Mouse (Mus musculus) ZHBTc4 (cell line): ENCODE results near the gene Ush1c.
"Not testable (repeated sequence)": the region's sequence is repeated elsewhere in the genome, so short reads cannot be mapped to it uniquely, and the experiment has no call there.

Source experiments
- DNase-seq: peaks from one replicate; pipeline ENCODE4 v3.0.0-alpha.2; 2011; ENCODE audit warnings: low read depth, low spot score

Gene Ush1c

GRCm38 (mm10) chr7:46204775-46205174 is 33.5 kb downstream of the Ush1c start:
- no peak for DNase-seq

- DNase-seq = peak; percentile 36
Measured at GRCm38 (mm10) chr7:46204046-46204471, 34.2 kb downstream of the Ush1c start.

GRCm38 (mm10) chr7:46201649-46202048 is 36.7 kb downstream of the Ush1c start:
- peak; percentile 25 for DNase-seq

GRCm38 (mm10) chr7:46200021-46200420 is 38.3 kb downstream of the Ush1c start:
- no peak for DNase-seq

- no peak for DNase-seq
Measured at GRCm38 (mm10) chr7:46195356-46195755, 42.9 kb downstream of the Ush1c start.

GRCm38 (mm10) chr7:46184232-46184631 is 54.1 kb downstream of the Ush1c start:
- DNase-seq = no peak

- DNase-seq = peak; percentile 61
Measured at GRCm38 (mm10) chr7:46181590-46181989, 56.7 kb downstream of the Ush1c start.

- peak; percentile 37 for DNase-seq
Measured at GRCm38 (mm10) chr7:46179431-46180275, 58.6 kb downstream of the Ush1c start, which contains the start of gene Abcc8. Abcc8 (minus strand) TSS chr7:46180033.

GRCm38 (mm10) chr7:46168980-46169379 is 69.3 kb downstream of the Ush1c start:
- DNase-seq = not testable (repeated sequence)

- DNase-seq = no peak
Measured at GRCm38 (mm10) chr7:46168402-46168801, 69.9 kb downstream of the Ush1c start.

GRCm38 (mm10) chr7:46167901-46168300 is 70.4 kb downstream of the Ush1c start:
- no peak for DNase-seq

GRCm38 (mm10) chr7:46165876-46166275 is 72.4 kb downstream of the Ush1c start:
- no peak for DNase-seq

GRCm38 (mm10) chr7:46162731-46163130 is 75.6 kb downstream of the Ush1c start:
- no peak for DNase-seq

GRCm38 (mm10) chr7:46162132-46162727 is 76.1 kb downstream of the Ush1c start:
- DNase-seq = no peak

GRCm38 (mm10) chr7:46161615-46162014 is 76.7 kb downstream of the Ush1c start:
- DNase-seq = no peak

- DNase-seq = no peak
Measured at GRCm38 (mm10) chr7:46157746-46158145, 80.6 kb downstream of the Ush1c start.

GRCm38 (mm10) chr7:46154498-46155488 is 83.5 kb downstream of the Ush1c start:
- DNase-seq = no peak

GRCm38 (mm10) chr7:46152819-46153351 is 85.4 kb downstream of the Ush1c start:
- no peak for DNase-seq

- no peak for DNase-seq
Measured at GRCm38 (mm10) chr7:46147417-46147816, 90.9 kb downstream of the Ush1c start.

- no peak for DNase-seq
Measured at GRCm38 (mm10) chr7:46146675-46147308, 91.5 kb downstream of the Ush1c start.
